Mouse (Mus musculus) hindbrain, embryonic 13.5 days (tissue): ENCODE measurements around the gene Nell2. TPM values are rescaled to one million over a fixed set of nuclear protein-coding genes. Genes with fewer than 3 reads are reported as not detected.

Experiments used
- ATAC-seq: fragments of 200-750 bp; cut with Nextera tagmentation; 2 replicates; pipeline ENCODE4 v1.8.0; 2017; ENCODE audit warnings: moderate TSS enrichment; ENCODE audit not compliant: low FRiP score
- H3K27ac ChIP-seq: fragments of 300-500 bp; sonication (generic); 2 replicates; pipeline ENCODE4 v1.5.1; 2015; ENCODE audit warnings: inconsistent platforms, mild to moderate bottlenecking, moderate library complexity
- H3K27me3 ChIP-seq: fragments of 300-500 bp; sonication (generic); 2 replicates; pipeline ENCODE4 v1.6.1; 2015; ENCODE audit warnings: mild to moderate bottlenecking, inconsistent platforms
- H3K36me3 ChIP-seq: fragments of 300-500 bp; sonication (generic); 2 replicates; pipeline ENCODE4 v1.6.1; 2015; ENCODE audit warnings: mild to moderate bottlenecking, inconsistent platforms
- H3K4me1 ChIP-seq: fragments of 300-500 bp; sonication (generic); replicated peaks from 2 replicates; pipeline ENCODE4 v1.6.1; 2015; ENCODE audit warnings: inconsistent platforms
- H3K4me2 ChIP-seq: fragments of 300-500 bp; sonication (generic); 2 replicates; pipeline ENCODE4 v1.6.1; 2015; ENCODE audit warnings: inconsistent platforms, mild to moderate bottlenecking, moderate library complexity
- H3K4me3 ChIP-seq: fragments of 300-500 bp; sonication (generic); 2 replicates; pipeline ENCODE4 v1.5.1; 2015; ENCODE audit warnings: mild to moderate bottlenecking, inconsistent platforms
- H3K9ac ChIP-seq: fragments of 300-500 bp; sonication (generic); 2 replicates; pipeline ENCODE4 v1.6.1; 2015; ENCODE audit warnings: mild to moderate bottlenecking, inconsistent platforms
- H3K9me3 ChIP-seq: fragments of 300-500 bp; sonication (generic); 2 replicates; pipeline ENCODE4 v1.6.1; 2016; ENCODE audit warnings: inconsistent platforms
- WGBS: fragments of 180-500 bp; shearing (Covaris S2); methylation state at CpG from one replicate; pipeline ENCODE4 v1.1.7; 2015; 5-methylcytosine and 5-hydroxymethylcytosine counted together
- polyA plus RNA-seq: library from polyadenylated mRNA; unstranded; fragments of >200 nt; fragmentation: Nextera tagmentation; extraction: Ambion mirVana; gene quantifications from 2 replicates; pipeline ENCODE4 v1.2.1, GENCODE M21; 2015

Nell2 gene
- polyA plus RNA-seq, 1 experiment from 2014 or later: 171 TPM

- Histone ChIP-seq H3K9me3 (no peaks in the 10 kb centered on the region), H3K4me3 (no peak overlapping the region), H3K27me3 (no peaks in the 10 kb centered on the region), H3K27ac (no peak overlapping the region), H3K9ac (no peak overlapping the region), H3K4me2 (no peak overlapping the region), H3K36me3 (no peaks in the 10 kb centered on the region), H3K4me1 (peaks cover 11% of the 10 kb centered on the region; the same call in 1 of the 2 replicates)
- WGBS: 68% methylated on average over 8 of the region's 8 CpGs
- ATAC-seq: no peak
Measured at GRCm38 (mm10) chr15:95044011-95044410, 484.3 kb downstream of the Nell2 start.

- no peak overlapping the region for H3K27ac ChIP-seq
- ATAC-seq: no peak
- H3K9ac ChIP-seq: no peak overlapping the region
- H3K4me3 ChIP-seq: no peak overlapping the region
- no peaks in the 10 kb centered on the region for H3K9me3 ChIP-seq
- no peaks in the 10 kb centered on the region for H3K36me3 ChIP-seq
- H3K27me3 ChIP-seq: no peaks in the 10 kb centered on the region
- WGBS: 86% methylated on average over 9 of the region's 9 CpGs
- 0 out of 2 replicates have a peak, but pooled peaks cover 7% of the 10 kb centered on the region for H3K4me1 ChIP-seq
- no peak overlapping the region for H3K4me2 ChIP-seq
Measured at GRCm38 (mm10) chr15:95042437-95042836, 485.9 kb downstream of the Nell2 start.

- no peak overlapping the region for H3K9ac ChIP-seq
- H3K4me1 ChIP-seq: 0 out of 2 replicates have a peak, but pooled peaks cover 4% of the 10 kb centered on the region
- no peak for ATAC-seq
- no peak overlapping the region for H3K4me2 ChIP-seq
- H3K9me3 ChIP-seq: no peaks in the 10 kb centered on the region
- no peaks in the 10 kb centered on the region for H3K27me3 ChIP-seq
- WGBS: 48% methylated on average over 5 of the region's 5 CpGs
- H3K36me3 ChIP-seq: no peaks in the 10 kb centered on the region
- H3K4me3 ChIP-seq: no peak overlapping the region
- H3K27ac ChIP-seq: no peak overlapping the region
Measured at GRCm38 (mm10) chr15:95029487-95029875, 498.9 kb downstream of the Nell2 start.

- Histone ChIP-seq H3K4me3 (no peak overlapping the region), H3K27me3 (no peaks in the 10 kb centered on the region), H3K4me1 (0 out of 2 replicates have a peak, but pooled peaks cover 4% of the 10 kb centered on the region), H3K9me3 (no peaks in the 10 kb centered on the region), H3K4me2 (no peak overlapping the region), H3K27ac (no peak overlapping the region), H3K36me3 (no peaks in the 10 kb centered on the region), H3K9ac (no peak overlapping the region)
- ATAC-seq: no peak
- WGBS: 48% methylated on average over 13 of the region's 13 CpGs
Measured at GRCm38 (mm10) chr15:95028862-95029486, 499.4 kb downstream of the Nell2 start.

Other genes with a start within 250 kb of the Nell2 start
- gene Dbx2, start 127.4 kb upstream of the Nell2 start, polyA plus RNA-seq: 3.9 and 7.2 TPM in 2 replicates